8 mouse cellular contexts compared by ENCODE assay signal in the genomic region with DNA sequence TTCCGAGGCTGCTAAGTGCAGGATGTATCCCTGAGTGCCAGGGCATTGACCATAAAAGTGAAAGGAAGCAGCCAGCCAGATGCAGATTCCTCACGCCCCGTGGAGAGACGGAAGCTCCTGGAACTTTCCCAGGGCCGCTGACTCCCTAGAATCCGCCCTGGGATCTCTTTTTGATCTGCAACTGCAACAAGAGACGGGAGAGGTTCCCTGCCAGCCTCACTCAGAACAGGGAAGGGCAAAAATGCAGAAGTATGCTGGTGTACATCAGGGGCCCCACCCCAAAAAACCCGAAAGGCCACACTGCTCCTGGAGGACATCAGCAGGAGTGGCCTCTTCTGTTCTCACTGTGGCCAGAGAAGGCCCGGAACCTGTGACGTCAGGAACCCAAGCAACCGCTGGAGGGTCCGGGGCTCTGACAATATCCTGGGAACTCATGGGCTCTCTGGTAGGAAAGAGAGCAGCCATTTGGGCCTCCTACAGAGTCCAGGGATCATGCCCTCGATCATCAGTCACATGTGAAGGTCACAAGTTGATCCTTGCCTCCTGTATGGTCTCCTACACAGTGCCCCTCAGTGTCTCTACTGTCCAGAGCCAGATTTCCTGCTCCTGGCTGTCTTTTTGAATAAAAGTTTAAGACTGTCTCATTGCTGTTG. TPM values are rescaled to one million over a fixed set of nuclear protein-coding genes. Genes with fewer than 3 reads are reported as not detected.
A peak's percentile ranks its signal among the peaks of the same experiment; 100 is the strongest.
DNase-seq lines count a peak whose midpoint lies in the region; ATAC-seq and TF ChIP-seq lines count a peak whose summit lies in the region.

No protein-coding gene starts in this region.

- H3K9ac ChIP-seq in forebrain, postnatal 0 days: no peak overlapping the region
- H3K9ac ChIP-seq in forebrain, embryonic 12.5 days: no peak overlapping the region
- H3K9ac ChIP-seq in hindbrain, embryonic 14.5 days: no peak overlapping the region
- H3K9ac ChIP-seq in liver, embryonic 13.5 days: no peak overlapping the region

- no peak for DNase-seq in forebrain, postnatal 0 days
- no peak for DNase-seq in hindbrain, embryonic 14.5 days (ENCODE audit: low spot score)
- no peak for DNase-seq in liver, embryonic 13.5 days
- DNase-seq in thymus, postnatal 14 days: no peak
- no peak for DNase-seq in thymus, adult 2 months
- no peak for DNase-seq in frontal cortex, postnatal 36 days (ENCODE audit: low spot score in 2 of 2)

- WGBS in forebrain, postnatal 0 days: 59% methylated on average over 13 of the region's 13 CpGs
- WGBS in forebrain, embryonic 12.5 days: 65% methylated on average over 13 of the region's 13 CpGs
- 61% methylated on average over 13 of the region's 13 CpGs for WGBS in hindbrain, embryonic 14.5 days
- 42% methylated on average over 13 of the region's 13 CpGs for WGBS in liver, embryonic 13.5 days (ENCODE audit: insufficient replicate concordance)
- 55% methylated on average over 13 of the region's 13 CpGs for WGBS in thymus, adult 2 months

- no peaks in the 10 kb centered on the region for H3K9me3 ChIP-seq in forebrain, postnatal 0 days (ENCODE audit: low read length)
- no peaks in the 10 kb centered on the region for H3K9me3 ChIP-seq in forebrain, embryonic 12.5 days
- no peaks in the 10 kb centered on the region for H3K9me3 ChIP-seq in hindbrain, embryonic 14.5 days (ENCODE audit: control insufficient read depth, low read length)
- no peaks in the 10 kb centered on the region for H3K9me3 ChIP-seq in liver, embryonic 13.5 days (replicated peaks)

- H3K4me3 ChIP-seq in forebrain, postnatal 0 days (ENCODE audit: low read depth, low read length): no peak overlapping the region
- H3K4me3 ChIP-seq in forebrain, embryonic 12.5 days (replicated peaks): no peak overlapping the region
- H3K4me3 ChIP-seq in hindbrain, embryonic 14.5 days (replicated peaks; ENCODE audit: low read length): no peak overlapping the region
- no peak overlapping the region for H3K4me3 ChIP-seq in liver, embryonic 13.5 days (replicated peaks)
- H3K4me3 ChIP-seq in thymus, adult 2 months (ENCODE audit: control insufficient read depth, insufficient read depth, low read length): no peak overlapping the region

- no peaks in the 10 kb centered on the region for H3K36me3 ChIP-seq in forebrain, postnatal 0 days (ENCODE audit: insufficient read depth)
- no peaks in the 10 kb centered on the region for H3K36me3 ChIP-seq in forebrain, embryonic 12.5 days (replicated peaks)
- H3K36me3 ChIP-seq in hindbrain, embryonic 14.5 days (replicated peaks; ENCODE audit: control insufficient read depth, insufficient read depth): no peaks in the 10 kb centered on the region
- H3K36me3 ChIP-seq in liver, embryonic 13.5 days: no peaks in the 10 kb centered on the region
- no peaks in the 10 kb centered on the region for H3K36me3 ChIP-seq in thymus, adult 2 months (ENCODE audit: control insufficient read depth, insufficient read depth, low read length)

- no peak for TF ChIP-seq CTCF in forebrain, postnatal 0 days (IDR thresholded peaks at IDR 0.05; ENCODE audit: low read depth)
- TF ChIP-seq CTCF in thymus, adult 2 months (IDR thresholded peaks at IDR 0.05; ENCODE audit: borderline replicate concordance, control insufficient read depth, extremely low read depth, insufficient read depth, low read length, poor library complexity): no peak

- H3K4me2 ChIP-seq in forebrain, postnatal 0 days (ENCODE audit: low read depth): 0 out of 2 replicates have a peak overlapping the region, but pooled peaks have one; percentile 5
- no peak overlapping the region for H3K4me2 ChIP-seq in forebrain, embryonic 12.5 days
- H3K4me2 ChIP-seq in hindbrain, embryonic 14.5 days (replicated peaks): no peak overlapping the region
- H3K4me2 ChIP-seq in liver, embryonic 13.5 days: peak overlapping the region; percentile 62; the same call in 1 of the 2 replicates

- no peak for TF ChIP-seq POLR2A in thymus, adult 2 months (IDR thresholded peaks at IDR 0.05; ENCODE audit: control insufficient read depth, extremely low read depth, insufficient read depth, low read length, poor library complexity)

- no peak overlapping the region for H3K27ac ChIP-seq in forebrain, postnatal 0 days (ENCODE audit: low read depth, low read length)
- H3K27ac ChIP-seq in forebrain, embryonic 12.5 days: no peak overlapping the region; the same call in 1 of the 2 replicates
- peak overlapping the region; percentile 51 for H3K27ac ChIP-seq in hindbrain, embryonic 14.5 days
- peak overlapping the region; percentile 43; the same call in 1 of the 2 replicates for H3K27ac ChIP-seq in liver, embryonic 13.5 days
- no peak overlapping the region for H3K27ac ChIP-seq in thymus, adult 2 months (ENCODE audit: control insufficient read depth, insufficient read depth, low read length)

- peaks cover 25% of the 10 kb centered on the region for H3K27me3 ChIP-seq in forebrain, postnatal 0 days (ENCODE audit: insufficient read depth, low read length)
- H3K27me3 ChIP-seq in forebrain, embryonic 12.5 days: peaks cover 57% of the 10 kb centered on the region
- peaks cover 28% of the 10 kb centered on the region for H3K27me3 ChIP-seq in hindbrain, embryonic 14.5 days (ENCODE audit: control insufficient read depth, insufficient read depth, low read length)
- H3K27me3 ChIP-seq in liver, embryonic 13.5 days: peaks cover 60% of the 10 kb centered on the region
- no peaks in the 10 kb centered on the region; the same call in 1 of the 2 replicates for H3K27me3 ChIP-seq in thymus, adult 2 months (ENCODE audit: control insufficient read depth, insufficient read depth, low read length)

- no peak for ATAC-seq in forebrain, postnatal 0 days
- ATAC-seq in forebrain, embryonic 12.5 days (ENCODE audit: low FRiP score): no peak
- peak; percentile 30; the same call in 1 of the 2 replicates for ATAC-seq in common myeloid progenitor, adult 5-6 weeks (replicated peaks; ENCODE audit: low read depth, poor library complexity, severe bottlenecking)
- no peak for ATAC-seq in hindbrain, embryonic 14.5 days (ENCODE audit: low FRiP score)
- no peak for ATAC-seq in liver, embryonic 13.5 days (ENCODE audit: low read depth)

- no peaks in the 10 kb centered on the region for H3K4me1 ChIP-seq in forebrain, postnatal 0 days (ENCODE audit: insufficient read depth)
- peaks cover 31% of the 10 kb centered on the region for H3K4me1 ChIP-seq in forebrain, embryonic 12.5 days
- peaks cover 7% of the 10 kb centered on the region; the same call in 1 of the 2 replicates for H3K4me1 ChIP-seq in hindbrain, embryonic 14.5 days (replicated peaks; ENCODE audit: control insufficient read depth, insufficient read depth, low read length)
- peaks cover 59% of the 10 kb centered on the region for H3K4me1 ChIP-seq in liver, embryonic 13.5 days (replicated peaks)
- peaks cover 35% of the 10 kb centered on the region for H3K4me1 ChIP-seq in thymus, adult 2 months (replicated peaks; ENCODE audit: control insufficient read depth, insufficient read depth, low read length)

RNA-seq across cellular contexts. Expression of a gene that starts 2.3 kb away (rescaled TPM):
- 3.5 and 5.7 TPM in 2 replicates for total RNA-seq in forebrain, postnatal 0 days (2014; rRNA removed)
- polyA plus RNA-seq in forebrain, postnatal 0 days (2015; fragmentation: Nextera tagmentation; extraction: Ambion mirVana): 6.1 and 7.4 TPM in 2 replicates
- 4.8 and 6.0 TPM in 2 replicates for polyA plus RNA-seq in forebrain, embryonic 12.5 days (2016; fragmentation: Nextera tagmentation; extraction: Ambion mirVana)
- 0.39 and 0.41 TPM in 2 replicates for total RNA-seq in common myeloid progenitor, adult 5-6 weeks (2017)
- 6.5 and 6.6 TPM in 2 replicates for polyA plus RNA-seq in hindbrain, embryonic 14.5 days (2014; fragmentation: Nextera tagmentation; extraction: Ambion mirVana)
- polyA plus RNA-seq in liver, embryonic 13.5 days (2015; fragmentation: Nextera tagmentation; extraction: Ambion mirVana): 13.5 and 16.4 TPM in 2 replicates
- polyA plus RNA-seq in thymus, adult 2 months (2012; rRNA removed): 8.0 and 9.6 TPM in 2 replicates

Comparison
In these comparisons a context has a peak if more than half of its experiments do, and no peak if none do; other contexts are left out.
1. H3K4me2 ChIP-seq: peak in forebrain, postnatal 0 days (single experiment) and liver, embryonic 13.5 days (single experiment); none in forebrain, embryonic 12.5 days (single experiment) and hindbrain, embryonic 14.5 days (single experiment).
2. H3K27ac ChIP-seq: peak in hindbrain, embryonic 14.5 days (single experiment) and liver, embryonic 13.5 days (single experiment); none in forebrain, postnatal 0 days (single experiment), forebrain, embryonic 12.5 days (single experiment) and thymus, adult 2 months (single experiment).